Mouse (Mus musculus) adrenal gland, postnatal 4 days (tissue): ENCODE results near the gene Tnfaip1. TPM values are rescaled to one million over a fixed set of nuclear protein-coding genes. Genes with fewer than 3 reads are reported as not detected.
"Not testable (repeated sequence)": the region's sequence is repeated elsewhere in the genome, so short reads cannot be mapped to it uniquely, and the experiment has no call there.

Experiments
- DNase-seq, 2 experiments: peaks; one replicate each; pipeline ENCODE4 v3.0.0; 2021 to 2022; ENCODE audit warnings: low spot score in 2 of 2, mixed read lengths in 2 of 2
- long read RNA-seq, 2 experiments: library from polyadenylated mRNA; stranded (forward); transcript quantifications; one replicate each; pipeline ENCODE4 v2.0.0; 2021
- total RNA-seq, 2 experiments: library from RNA; stranded (reverse); gene quantifications; 2 replicates each; pipeline ENCODE4 v1.2.3; 2021

Gene Tnfaip1
- 10 to 100 TPM; 56.6 to 57.2 TPM for total RNA-seq
- long read RNA-seq, experiment 1, transcript Tnfaip1-202 (7 exons, 3,768 nt): major isoform, 56 of 77 reads
- long read RNA-seq, experiment 1, transcript Tnfaip1-201 (7 exons, 3,720 nt): minor isoform, 10 of 77 reads
- long read RNA-seq, experiment 1, partial matches to known transcripts: 2 of 77 reads
- long read RNA-seq, experiment 1, other reads (novel, unspliced or antisense): 9 of 77 reads
- long read RNA-seq, experiment 2, transcript Tnfaip1-201 (7 exons, 3,720 nt): minor isoform, 17 of 122 reads
- long read RNA-seq, experiment 2, transcript Tnfaip1-202 (7 exons, 3,768 nt): major isoform, 65 of 122 reads
- long read RNA-seq, experiment 2, partial matches to known transcripts: 14 of 122 reads
- long read RNA-seq, experiment 2, other reads (novel, unspliced or antisense): 26 of 122 reads

GRCm38 (mm10) chr11:78536080-78536689 lies at the start of gene Tnfaip1, which contains the start of gene Ift20:
TSS of gene Tnfaip1 (minus strand) at chr11:78536332.
TSS of gene Ift20 (plus strand) at chr11:78536361.
- peak; percentile 78 to 97 for DNase-seq

- DNase-seq: no peak
Measured at GRCm38 (mm10) chr11:78582848-78583247, 46.7 kb upstream of the Tnfaip1 start.

DNA sequence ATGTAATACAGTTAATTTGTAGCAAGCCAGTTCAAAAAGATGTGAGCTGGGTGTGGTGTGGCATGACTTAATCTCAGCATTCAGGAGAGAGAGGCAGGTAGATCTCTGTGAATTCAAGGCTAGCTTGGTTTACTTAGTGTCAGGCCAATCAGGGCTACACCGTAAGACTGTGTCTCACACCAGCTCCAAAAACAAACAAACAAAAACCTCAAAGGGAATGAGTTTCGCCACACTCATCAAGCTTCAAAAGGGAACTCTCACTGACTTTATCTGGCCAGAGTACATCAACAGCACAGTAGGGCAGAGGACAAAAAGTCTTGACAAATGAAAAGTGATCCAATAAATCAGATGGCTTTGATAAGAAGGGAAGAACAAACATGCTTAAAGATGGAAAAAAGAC lies 38.8 kb upstream of the Tnfaip1 start:
- DNase-seq: no peak

- DNase-seq: no peak
Measured at GRCm38 (mm10) chr11:78574536-78574935, 38.4 kb upstream of the Tnfaip1 start.

GRCm38 (mm10) chr11:78574031-78574430 lies 37.9 kb upstream of the Tnfaip1 start:
- DNase-seq: not testable (repeated sequence)

DNA sequence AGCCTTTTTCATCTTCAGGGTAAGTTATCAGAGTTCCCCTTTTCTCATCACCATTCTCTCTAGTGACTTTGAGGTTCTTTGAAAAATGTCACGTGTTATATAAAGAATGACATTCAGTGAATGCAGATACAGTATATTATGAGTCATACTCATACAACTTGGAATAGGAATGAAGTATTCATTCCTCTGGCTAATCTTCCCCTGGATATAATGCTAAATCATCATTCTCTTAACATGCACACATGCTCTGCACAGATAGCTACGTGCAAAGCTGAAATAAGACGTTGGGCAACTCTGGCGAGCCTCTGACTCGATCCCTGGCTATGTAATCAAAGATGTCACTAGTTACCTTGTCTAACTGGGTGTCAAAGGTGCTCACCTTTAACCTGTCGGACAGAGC lies 35.7 kb upstream of the Tnfaip1 start:
- DNase-seq: no peak

DNA sequence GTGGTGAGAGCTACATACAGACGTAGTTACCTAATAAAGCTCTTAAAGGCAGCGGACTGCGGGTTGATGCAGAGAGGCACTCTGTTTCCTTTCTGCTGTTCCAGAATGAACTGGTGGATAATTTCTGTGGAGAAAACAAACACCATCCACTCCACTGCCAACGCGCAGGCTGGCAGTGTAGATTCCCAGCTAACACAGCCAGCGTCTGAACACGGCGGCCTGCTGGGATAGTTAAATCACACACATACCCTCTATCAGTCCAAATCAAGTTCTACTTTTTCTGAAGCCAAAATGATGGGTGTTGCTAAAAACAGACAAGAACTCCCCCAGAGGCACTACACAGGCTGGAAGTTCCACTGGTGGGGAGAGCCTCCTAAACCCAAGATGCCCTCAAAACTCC lies 35.3 kb upstream of the Tnfaip1 start:
- DNase-seq: no peak

DNA sequence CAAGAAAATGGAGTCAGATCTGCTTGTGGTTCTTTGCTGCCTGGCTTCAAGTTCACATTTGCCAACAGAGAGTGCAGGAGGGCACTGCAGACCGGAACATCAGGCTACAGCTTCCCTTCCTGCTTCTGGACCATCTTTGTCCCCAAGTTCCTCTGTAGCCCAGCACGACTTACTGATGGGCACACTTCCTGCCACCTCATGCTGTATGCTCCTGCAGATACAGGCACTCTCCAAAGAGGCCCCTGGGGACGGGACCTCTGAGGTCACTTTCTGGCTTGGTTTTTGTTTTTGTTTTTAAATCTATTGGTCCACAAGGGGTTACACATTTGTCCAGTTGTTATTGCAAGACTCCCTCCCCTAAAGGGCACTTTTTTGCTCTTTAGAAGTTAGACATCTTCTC lies 33.7 kb upstream of the Tnfaip1 start:
- DNase-seq: no peak

DNA sequence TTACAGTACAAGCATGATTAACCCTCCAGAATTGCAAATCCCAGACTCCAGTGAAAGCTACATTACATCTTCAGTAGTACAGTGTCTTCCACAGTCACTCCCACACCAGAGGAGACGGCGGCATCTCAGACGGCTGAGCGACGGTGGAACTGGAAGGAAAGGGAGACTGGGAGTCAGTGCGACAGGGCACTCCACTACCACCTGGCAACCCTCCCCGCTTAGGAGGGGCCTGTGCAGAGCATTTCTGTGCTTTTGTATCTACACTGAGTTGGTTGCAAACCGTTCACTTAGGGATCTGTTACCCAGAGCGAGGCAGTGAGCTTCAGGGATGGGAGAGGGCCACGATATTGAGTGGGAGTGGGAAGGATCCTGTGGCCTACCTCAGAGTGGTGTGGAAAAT lies 32.7 kb upstream of the Tnfaip1 start:
- no peak for DNase-seq

DNA sequence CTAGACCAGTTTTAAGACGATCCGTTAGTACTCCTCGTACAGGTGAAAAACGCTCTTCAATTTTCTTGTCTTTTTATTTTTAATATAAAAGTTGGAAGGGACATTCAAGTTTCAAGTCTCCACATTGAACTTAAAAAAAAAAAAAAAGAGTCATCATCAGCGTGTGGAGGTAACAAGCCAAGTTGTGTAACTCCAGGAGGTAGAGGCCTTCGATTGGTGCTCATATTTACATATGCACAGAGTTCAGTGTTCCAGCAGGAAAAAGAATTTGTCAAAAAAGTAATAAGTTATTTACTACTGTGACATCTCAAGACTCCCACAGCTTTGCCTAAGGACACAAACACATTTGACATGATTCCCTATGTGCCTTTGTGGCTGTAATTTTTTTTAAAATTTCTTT lies 31.5 kb upstream of the Tnfaip1 start:
- no peak for DNase-seq

- no peak for DNase-seq
Measured at GRCm38 (mm10) chr11:78566775-78567174, 30.6 kb upstream of the Tnfaip1 start.

GRCm38 (mm10) chr11:78560447-78560846 lies 24.3 kb upstream of the Tnfaip1 start:
- DNase-seq: peak in 1 of 2 experiments; percentile 57

DNA sequence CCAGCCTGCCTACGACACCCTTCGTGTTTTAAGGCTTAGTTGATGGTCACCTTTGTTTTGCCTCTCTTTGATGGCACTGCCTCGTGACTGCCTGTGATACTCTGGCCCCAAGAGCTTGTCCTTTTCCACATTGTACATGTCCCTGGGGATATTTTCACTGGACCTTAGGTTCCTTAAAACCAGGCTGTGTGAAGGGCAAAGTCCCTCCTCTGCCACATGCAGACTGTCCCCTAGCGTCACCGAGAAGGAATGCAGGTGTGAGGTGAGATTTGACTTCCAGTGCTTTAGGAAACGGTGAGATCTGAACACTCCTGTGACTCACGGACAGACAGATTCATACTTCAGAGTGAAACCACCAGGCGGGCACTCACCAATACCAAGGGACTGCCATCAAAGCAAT lies 21.1 kb upstream of the Tnfaip1 start:
- DNase-seq: no peak

DNA sequence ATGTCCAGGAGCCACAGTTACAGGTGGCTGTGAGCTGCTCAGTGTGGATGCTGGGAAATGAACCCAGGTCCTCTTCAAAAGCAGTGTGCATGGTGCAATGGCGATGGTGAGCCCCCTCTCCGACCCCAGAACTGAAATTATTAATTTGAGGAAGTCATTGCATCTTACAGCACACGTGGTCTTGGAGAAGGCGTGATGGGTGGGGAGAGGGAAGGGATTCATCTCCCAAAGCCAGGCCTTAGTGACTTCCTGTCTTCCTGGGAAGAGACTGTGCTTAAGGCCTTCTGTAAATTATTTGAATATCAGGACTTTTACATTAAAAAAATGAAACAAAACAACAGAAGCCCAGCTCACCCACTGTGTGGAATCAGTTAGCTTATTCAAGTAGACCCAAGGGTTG lies 19.9 kb upstream of the Tnfaip1 start:
- DNase-seq: no peak

- no peak for DNase-seq
Measured at GRCm38 (mm10) chr11:78555623-78556022, 19.5 kb upstream of the Tnfaip1 start.

DNA sequence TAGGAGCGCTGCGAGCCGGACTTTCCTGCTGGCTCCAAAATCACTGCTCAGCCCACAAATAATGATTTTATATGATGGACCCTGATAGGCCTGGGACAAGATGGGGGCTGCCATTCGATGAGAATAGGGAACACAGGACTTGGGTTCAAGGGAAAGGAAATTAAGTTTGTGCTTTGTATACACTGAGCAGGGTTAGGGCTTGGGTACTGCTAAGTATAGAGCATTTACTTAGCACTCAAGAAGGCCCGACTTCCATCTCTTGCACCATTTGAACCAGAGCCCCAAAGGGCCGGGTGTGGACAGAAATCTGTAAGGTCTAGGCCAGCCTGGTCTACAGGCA lies 14.9 kb upstream of the Tnfaip1 start:
- no peak for DNase-seq

DNA sequence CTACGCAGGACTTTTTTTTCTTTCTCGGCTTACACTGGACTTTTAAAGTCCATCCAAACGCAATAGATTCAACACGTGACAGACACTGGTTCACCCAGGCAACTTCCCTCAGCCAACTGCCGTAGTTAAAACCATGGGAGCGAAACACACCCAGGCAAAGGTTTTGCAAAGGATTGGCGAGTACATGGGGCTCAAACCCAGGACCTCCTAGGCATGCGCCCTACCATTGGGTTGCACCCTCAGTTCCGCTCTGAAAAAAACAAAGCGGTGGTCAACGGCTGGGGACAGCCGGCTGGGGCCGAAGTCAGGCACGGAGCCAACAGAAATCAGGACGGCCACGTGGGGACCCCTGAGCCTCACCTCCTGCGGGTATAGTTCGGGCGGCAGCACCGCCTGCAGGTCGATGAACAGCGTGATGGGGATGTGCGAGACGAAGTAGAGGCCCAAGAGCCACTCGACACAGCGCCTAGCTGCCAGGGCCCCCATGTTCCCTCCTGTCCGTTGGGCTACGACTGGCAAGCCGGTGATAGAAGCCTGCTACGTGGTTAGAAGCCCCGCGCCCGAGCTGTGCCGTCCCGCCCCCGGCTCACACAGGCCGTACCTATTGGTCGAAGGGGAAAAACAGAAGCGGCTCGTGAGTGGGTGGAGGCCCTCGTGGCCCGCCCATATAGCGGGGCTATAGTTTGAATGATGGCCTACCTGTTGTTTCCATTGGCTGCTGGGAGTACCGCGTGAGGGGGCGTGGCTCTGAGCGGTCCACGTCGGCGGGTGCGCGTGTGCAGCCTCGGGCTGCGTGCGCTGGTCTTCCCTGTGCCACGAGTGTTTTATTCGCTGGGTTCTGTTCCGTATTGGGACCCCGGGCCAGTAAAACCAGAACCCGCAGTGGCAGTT lies 14.3 kb upstream of the Tnfaip1 start, which contains the start of gene Tmem97:
Gene Tmem97 (minus strand): TSS at position 610 of the 891 bp plus-strand sequence.
- peak; percentile 79 to 88 for DNase-seq

- no peak for DNase-seq
Measured at GRCm38 (mm10) chr11:78549491-78549987, 13.4 kb upstream of the Tnfaip1 start.

- no peak for DNase-seq
Measured at GRCm38 (mm10) chr11:78547718-78548460, 11.8 kb upstream of the Tnfaip1 start.

- DNase-seq: no peak
Measured at GRCm38 (mm10) chr11:78545181-78545580, 9.0 kb upstream of the Tnfaip1 start.
